Mouse (Mus musculus) megakaryocyte, embryonic 14.5 days (primary cell): ENCODE measurements around the gene Rad51b.

Experiments used
- FLI1 ChIP-seq: IDR thresholded peaks from 2 replicates; pipeline ENCODE4 v1.6.1; 2012; ENCODE audit warnings: low read length, inconsistent platforms, mixed read lengths
- GATA1 ChIP-seq: IDR thresholded peaks from 3 replicates; pipeline ENCODE4 v1.6.1; 2012; ENCODE audit warnings: mixed read lengths, low read length, inconsistent platforms, borderline replicate concordance

GRCm38 (mm10) chr12:79820228-79820958 is 523.3 kb downstream of the Rad51b start:
- TF ChIP-seq GATA1 (no peak), FLI1 (no peak)
